Mouse (Mus musculus) neural tube, embryonic 13.5 days (tissue): ENCODE measurements around the gene Srsf2. TPM values are rescaled to one million over a fixed set of nuclear protein-coding genes. Genes with fewer than 3 reads are reported as not detected.

ENCODE experiments used
- ATAC-seq: fragments of 200-750 bp; cut with Nextera tagmentation; 2 replicates; pipeline ENCODE4 v1.8.0; 2017; ENCODE audit warnings: low read depth, mild to moderate bottlenecking, moderate TSS enrichment, moderate library complexity
- H3K27ac ChIP-seq: fragments of 300-500 bp; sonication (generic); replicated peaks from 2 replicates; pipeline ENCODE4 v1.5.1; 2015; ENCODE audit warnings: moderate library complexity, mild to moderate bottlenecking, inconsistent platforms
- H3K27me3 ChIP-seq: fragments of 300-500 bp; sonication (generic); 2 replicates; pipeline ENCODE4 v1.6.1; 2015; ENCODE audit warnings: mild to moderate bottlenecking, inconsistent platforms
- H3K36me3 ChIP-seq: fragments of 300-500 bp; sonication (generic); 2 replicates; pipeline ENCODE4 v1.6.1; 2015; ENCODE audit warnings: mild to moderate bottlenecking, inconsistent platforms
- H3K4me1 ChIP-seq: fragments of 300-500 bp; sonication (generic); replicated peaks from 2 replicates; pipeline ENCODE4 v1.6.1; 2015; ENCODE audit warnings: inconsistent platforms
- H3K4me2 ChIP-seq: fragments of 300-500 bp; sonication (generic); 2 replicates; pipeline ENCODE4 v1.6.1; 2015; ENCODE audit warnings: inconsistent platforms, mild to moderate bottlenecking, moderate library complexity
- H3K4me3 ChIP-seq: fragments of 300-500 bp; sonication (generic); 2 replicates; pipeline ENCODE4 v1.5.1; 2015; ENCODE audit warnings: mild to moderate bottlenecking, inconsistent platforms
- H3K9ac ChIP-seq: fragments of 300-500 bp; sonication (generic); 2 replicates; pipeline ENCODE4 v1.6.1; 2015; ENCODE audit warnings: moderate library complexity, mild to moderate bottlenecking, inconsistent platforms
- H3K9me3 ChIP-seq: fragments of 300-500 bp; sonication (generic); 2 replicates; pipeline ENCODE4 v1.6.1; 2016; ENCODE audit warnings: inconsistent platforms
- WGBS: fragments of 180-500 bp; shearing (Covaris S2); methylation state at CpG from one replicate; pipeline ENCODE4 v1.1.7; 2015; 5-methylcytosine and 5-hydroxymethylcytosine counted together
- polyA plus RNA-seq: library from polyadenylated mRNA; unstranded; fragments of >200 nt; fragmentation: Nextera tagmentation; extraction: Ambion mirVana; gene quantifications from 2 replicates; pipeline ENCODE4 v1.2.1, GENCODE M21; 2015

Gene Srsf2
- polyA plus RNA-seq, 1 experiment from 2014 or later, result 624 TPM

- H3K9me3 ChIP-seq, result no peaks in the 10 kb centered on the region
- H3K36me3 ChIP-seq, result no peaks in the 10 kb centered on the region
- WGBS, result 94% methylated on average over 10 of the region's 10 CpGs
- H3K27me3 ChIP-seq, result no peaks in the 10 kb centered on the region
- no peak for ATAC-seq
- no peak overlapping the region for H3K4me2 ChIP-seq
- H3K4me1 ChIP-seq, result peaks cover 69% of the 10 kb centered on the region
- H3K4me3 ChIP-seq, result no peak overlapping the region
- no peak overlapping the region for H3K27ac ChIP-seq
- H3K9ac ChIP-seq, result no peak overlapping the region
Measured at GRCm38 (mm10) chr11:116822626-116823025, 30.3 kb downstream of the Srsf2 start.

GRCm38 (mm10) chr11:116822215-116822614, 30.7 kb downstream of the Srsf2 start:
- Histone ChIP-seq H3K9me3 (no peaks in the 10 kb centered on the region), H3K9ac (0 out of 2 replicates have a peak overlapping the region, but pooled peaks have one; percentile 43), H3K4me1 (peaks cover 66% of the 10 kb centered on the region), H3K36me3 (no peaks in the 10 kb centered on the region), H3K4me3 (no peak overlapping the region), H3K27me3 (no peaks in the 10 kb centered on the region), H3K4me2 (no peak overlapping the region), H3K27ac (no peak overlapping the region)
- ATAC-seq, result no peak
- WGBS, result 74% methylated on average over 10 of the region's 10 CpGs

- Histone ChIP-seq H3K4me3 (no peak overlapping the region), H3K4me2 (no peak overlapping the region), H3K4me1 (peaks cover 65% of the 10 kb centered on the region), H3K9me3 (no peaks in the 10 kb centered on the region), H3K36me3 (no peaks in the 10 kb centered on the region), H3K27me3 (no peaks in the 10 kb centered on the region), H3K27ac (peak overlapping the region; percentile 23; the same call in 1 of the 2 replicates), H3K9ac (peak overlapping the region; percentile 43)
- WGBS, result 58% methylated on average over 13 of the region's 13 CpGs
- no peak for ATAC-seq
Measured at GRCm38 (mm10) chr11:116821057-116821940, 31.6 kb downstream of the Srsf2 start.

- Histone ChIP-seq H3K9me3 (no peaks in the 10 kb centered on the region), H3K9ac (no peak overlapping the region), H3K4me1 (peaks cover 65% of the 10 kb centered on the region), H3K4me3 (no peak overlapping the region), H3K27ac (0 out of 2 replicates have a peak overlapping the region, but pooled peaks have one; percentile 52), H3K4me2 (no peak overlapping the region), H3K27me3 (no peaks in the 10 kb centered on the region), H3K36me3 (no peaks in the 10 kb centered on the region)
- no peak for ATAC-seq
- WGBS, result 92% methylated on average over 5 of the region's 5 CpGs
Measured at GRCm38 (mm10) chr11:116819932-116820593, 32.8 kb downstream of the Srsf2 start.

- no peaks in the 10 kb centered on the region for H3K9me3 ChIP-seq
- no peaks in the 10 kb centered on the region for H3K36me3 ChIP-seq
- ATAC-seq, result no peak
- H3K4me3 ChIP-seq, result no peak overlapping the region
- no peak overlapping the region for H3K4me2 ChIP-seq
- H3K27me3 ChIP-seq, result no peaks in the 10 kb centered on the region
- WGBS, result 47% methylated on average over 8 of the region's 8 CpGs
- peak overlapping the region; percentile 52 for H3K27ac ChIP-seq
- peaks cover 75% of the 10 kb centered on the region for H3K4me1 ChIP-seq
- peak overlapping the region; percentile 38; the same call in 1 of the 2 replicates for H3K9ac ChIP-seq
Measured at GRCm38 (mm10) chr11:116818722-116819121, 34.2 kb downstream of the Srsf2 start.

GRCm38 (mm10) chr11:116817567-116817966, 35.3 kb downstream of the Srsf2 start:
- WGBS, result 94% methylated on average over 5 of the region's 5 CpGs
- Histone ChIP-seq H3K9ac (no peak overlapping the region), H3K36me3 (no peaks in the 10 kb centered on the region), H3K4me2 (no peak overlapping the region), H3K9me3 (no peaks in the 10 kb centered on the region), H3K4me3 (no peak overlapping the region), H3K27ac (no peak overlapping the region), H3K27me3 (no peaks in the 10 kb centered on the region), H3K4me1 (peaks cover 85% of the 10 kb centered on the region)
- no peak for ATAC-seq

GRCm38 (mm10) chr11:116816769-116817168, 36.1 kb downstream of the Srsf2 start:
- no peak for ATAC-seq
- Histone ChIP-seq H3K9ac (no peak overlapping the region), H3K27ac (no peak overlapping the region), H3K4me2 (no peak overlapping the region), H3K9me3 (no peaks in the 10 kb centered on the region), H3K4me1 (peaks cover 83% of the 10 kb centered on the region), H3K27me3 (no peaks in the 10 kb centered on the region), H3K36me3 (no peaks in the 10 kb centered on the region), H3K4me3 (no peak overlapping the region)
- WGBS, result 91% methylated on average over 5 of the region's 5 CpGs

GRCm38 (mm10) chr11:116814884-116815415, 37.9 kb downstream of the Srsf2 start:
- peak overlapping the region; percentile 28 for H3K4me2 ChIP-seq
- no peaks in the 10 kb centered on the region for H3K9me3 ChIP-seq
- no peaks in the 10 kb centered on the region for H3K27me3 ChIP-seq
- WGBS, result 17% methylated on average over 7 of the region's 7 CpGs
- peak overlapping the region; percentile 99 for H3K27ac ChIP-seq
- no peak overlapping the region for H3K4me3 ChIP-seq
- H3K4me1 ChIP-seq, result peaks cover 87% of the 10 kb centered on the region
- H3K36me3 ChIP-seq, result no peaks in the 10 kb centered on the region
- no peak for ATAC-seq
- peak overlapping the region; percentile 63; the same call in 1 of the 2 replicates for H3K9ac ChIP-seq

- Histone ChIP-seq H3K27ac (peak overlapping the region; percentile 99), H3K4me1 (peaks cover 90% of the 10 kb centered on the region), H3K4me3 (no peak overlapping the region), H3K9me3 (no peaks in the 10 kb centered on the region), H3K9ac (peak overlapping the region; percentile 63), H3K4me2 (peak overlapping the region; percentile 28), H3K27me3 (no peaks in the 10 kb centered on the region), H3K36me3 (no peaks in the 10 kb centered on the region)
- 1% methylated on average over 20 of the region's 20 CpGs for WGBS
- ATAC-seq, result peak; percentile 16; the same call in 1 of the 2 replicates
Measured at GRCm38 (mm10) chr11:116814076-116814883, 38.6 kb downstream of the Srsf2 start.

GRCm38 (mm10) chr11:116813610-116814009, 39.3 kb downstream of the Srsf2 start:
- Histone ChIP-seq H3K27me3 (no peaks in the 10 kb centered on the region), H3K4me3 (no peak overlapping the region), H3K9me3 (no peaks in the 10 kb centered on the region), H3K9ac (peak overlapping the region; percentile 63), H3K36me3 (no peaks in the 10 kb centered on the region), H3K27ac (peak overlapping the region; percentile 99), H3K4me1 (peaks cover 89% of the 10 kb centered on the region), H3K4me2 (peak overlapping the region; percentile 28)
- 70% methylated on average over 13 of the region's 13 CpGs for whole genome bisulfite sequencing
- ATAC-seq, result no peak

- Histone ChIP-seq H3K9me3 (no peaks in the 10 kb centered on the region), H3K27me3 (no peaks in the 10 kb centered on the region), H3K27ac (peak overlapping the region; percentile 99), H3K4me2 (peak overlapping the region; percentile 28), H3K4me1 (peaks cover 88% of the 10 kb centered on the region), H3K9ac (peak overlapping the region; percentile 63), H3K4me3 (no peak overlapping the region), H3K36me3 (no peaks in the 10 kb centered on the region)
- WGBS, result 43% methylated on average over 21 of the region's 21 CpGs
- ATAC-seq, result peak; percentile 10; the same call in 1 of the 2 replicates
Measured at GRCm38 (mm10) chr11:116812793-116813529, 39.9 kb downstream of the Srsf2 start.
